Mouse (Mus musculus) stomach, postnatal 0 days (tissue): ENCODE results near the gene Pds5b.

Source experiments
- CTCF ChIP-seq: IDR thresholded peaks from 2 replicates; pipeline ENCODE4 v1.5.1; 2016; ENCODE audit warnings: antibody characterized with exemption, low read depth, mild to moderate bottlenecking, moderate library complexity
- EP300 ChIP-seq: optimal IDR thresholded peaks from 2 replicates; pipeline ENCODE3; 2016; ENCODE audit warnings: antibody characterized with exemption

GRCm38 (mm10) chr5:150816775-150817174, 143.2 kb downstream of the Pds5b start:
- TF ChIP-seq CTCF (no peak), EP300 (no peak)
